Mouse (Mus musculus) cerebellum, adult 2 months (tissue): ENCODE measurements around the gene Gm4303. TPM values are rescaled to one million over a fixed set of nuclear protein-coding genes. Genes with fewer than 3 reads are reported as not detected.
"Not testable (repeated sequence)": the region's sequence is repeated elsewhere in the genome, so short reads cannot be mapped to it uniquely, and the experiment has no call there.

Experiments
- DNase-seq, 2 experiments: peaks; one replicate each; pipeline ENCODE4 v3.0.0; 2021
- H3K27ac ChIP-seq: fragments of 200-500 bp; 2 replicates; pipeline ENCODE4 v1.5.1; 2012; ENCODE audit warnings: low read length, control low read depth, inconsistent platforms; ENCODE audit not compliant: insufficient read depth
- H3K27me3 ChIP-seq: fragments of 200-500 bp; 2 replicates; pipeline ENCODE4 v1.6.1; 2012; ENCODE audit warnings: inconsistent platforms, mild to moderate bottlenecking, low read length, moderate library complexity; ENCODE audit not compliant: control insufficient read depth, insufficient read depth
- H3K4me1 ChIP-seq: fragments of 200-500 bp; 2 replicates; pipeline ENCODE4 v1.6.1; 2011; ENCODE audit warnings: low read length; ENCODE audit not compliant: control insufficient read depth, insufficient read depth
- H3K4me3 ChIP-seq: fragments of 200-500 bp; replicated peaks from 2 replicates; pipeline ENCODE3; 2011; ENCODE audit warnings: mild to moderate bottlenecking, low read depth, low read length, control low read depth; ENCODE audit not compliant: insufficient read depth
- CTCF ChIP-seq: fragments of 200-500 bp; IDR thresholded peaks from 2 replicates; pipeline ENCODE4 v1.5.1; 2011; ENCODE audit warnings: low read depth, mild to moderate bottlenecking, control low read depth, low read length, moderate library complexity, borderline replicate concordance; ENCODE audit not compliant: insufficient read depth
- POLR2A ChIP-seq: fragments of 200-500 bp; IDR thresholded peaks from 2 replicates; pipeline ENCODE4 v1.6.1; 2011; ENCODE audit warnings: low read length, control low read depth, borderline replicate concordance; ENCODE audit not compliant: insufficient read depth
- WGBS: fragments of 180-500 bp; shearing (Covaris S2); methylation state at CpG from one replicate; pipeline ENCODE4 v1.1.7; 2018; 5-methylcytosine and 5-hydroxymethylcytosine counted together
- polyA plus RNA-seq: library from polyadenylated mRNA; depleted of rRNA; stranded (reverse); fragments of >200 nt; gene quantifications from 2 replicates; pipeline ENCODE4 v1.2.3, GENCODE M21; 2012; rRNA removed

The Gm4303 gene
- not detected in 2 replicates for polyA plus RNA-seq

DNA sequence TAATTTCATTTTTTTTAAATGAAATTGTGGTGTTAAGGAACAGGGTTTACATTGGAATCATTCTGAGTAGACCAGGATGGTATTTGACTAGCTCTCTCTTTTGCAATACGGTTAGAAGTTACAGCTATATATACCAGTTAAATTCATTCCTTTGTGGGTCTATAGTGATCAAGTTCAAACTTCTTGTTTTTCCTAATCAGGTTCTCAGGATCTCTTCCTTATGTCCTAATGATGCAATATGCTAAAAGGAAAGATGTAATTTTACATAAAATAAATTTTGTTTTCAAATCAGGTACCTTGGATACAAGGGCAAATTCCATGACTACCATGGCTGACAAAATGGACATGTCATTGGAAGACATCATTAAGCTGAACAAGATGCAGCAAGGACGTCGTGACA is at the start of gene Gm4303:
TSS of gene Gm4303 (plus strand) at position 301 of the 400 bp plus-strand sequence.
- H3K4me1 ChIP-seq, H3K4me3 ChIP-seq, H3K27ac ChIP-seq, H3K27me3 ChIP-seq, DNase-seq: not testable (repeated sequence)
- no CpG with 5 or more reads among the region's 3 CpGs for whole genome bisulfite sequencing

DNA sequence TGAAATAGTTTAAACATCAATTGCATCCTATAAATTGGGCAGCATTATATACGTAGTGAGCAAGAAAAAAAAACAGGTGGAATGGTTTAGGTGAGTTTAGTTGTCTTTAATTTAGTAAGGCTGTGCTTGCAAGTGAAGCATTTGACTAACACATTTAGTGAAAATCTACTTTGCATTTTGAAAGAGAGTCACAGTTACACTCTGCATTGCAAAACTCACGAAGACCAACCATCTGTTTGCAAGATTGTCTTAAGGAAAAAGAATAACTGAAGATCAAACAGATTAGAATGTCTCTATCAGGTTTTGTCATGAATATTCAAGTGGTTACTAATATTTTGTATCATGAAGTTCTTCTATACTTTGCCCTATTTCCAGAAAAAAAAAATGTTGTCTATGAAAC is 49.7 kb upstream of the Gm4303 start:
- Histone ChIP-seq H3K4me3 (no peak overlapping the region), H3K27me3 (no peaks in the 10 kb centered on the region), H3K27ac (no peak overlapping the region), H3K4me1 (no peaks in the 10 kb centered on the region)
- no peak for TF ChIP-seq POLR2A
- no peak for TF ChIP-seq CTCF
- DNase-seq = no peak
- WGBS = 77% methylated on average over 2 of the region's 2 CpGs

- H3K4me3 ChIP-seq, DNase-seq, H3K27me3 ChIP-seq, H3K27ac ChIP-seq, H3K4me1 ChIP-seq: not testable (repeated sequence)
These were observed 45.7 kb upstream of the Gm4303 start for GRCm38 (mm10) chr10:100300106-100300505.

- no CpG with 5 or more reads among the region's 2 CpGs for WGBS
- H3K27me3 ChIP-seq, H3K4me3 ChIP-seq, H3K27ac ChIP-seq, H3K4me1 ChIP-seq, DNase-seq: not testable (repeated sequence)
These were observed 10.4 kb upstream of the Gm4303 start, which contains the start of gene Gm4301 for GRCm38 (mm10) chr10:100335376-100335775. Gene Gm4301 (plus strand): TSS chr10:100335676.

DNA sequence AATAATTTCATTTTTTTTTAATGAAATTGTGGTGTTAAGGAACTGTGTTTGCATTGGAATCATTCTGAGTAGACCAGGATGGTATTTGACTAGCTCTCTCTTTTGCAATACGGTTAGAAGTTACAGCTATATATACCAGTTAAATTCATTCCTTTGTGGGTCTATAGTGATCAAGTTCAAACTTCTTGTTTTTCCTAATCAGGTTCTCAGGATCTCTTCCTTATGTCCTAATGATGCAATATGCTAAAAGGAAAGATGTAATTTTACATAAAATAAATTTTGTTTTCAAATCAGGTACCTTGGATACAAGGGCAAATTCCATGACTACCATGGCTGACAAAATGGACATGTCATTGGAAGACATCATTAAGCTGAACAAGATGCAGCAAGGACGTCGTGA is 5.2 kb upstream of the Gm4303 start, which contains the start of gene Gm4302:
TSS of gene Gm4302 (plus strand) at position 301 of the 400 bp plus-strand sequence.
- not testable (repeated sequence) for H3K27me3 ChIP-seq, DNase-seq, H3K4me1 ChIP-seq, H3K4me3 ChIP-seq, H3K27ac ChIP-seq
- WGBS = no CpG with 5 or more reads among the region's 3 CpGs

DNA sequence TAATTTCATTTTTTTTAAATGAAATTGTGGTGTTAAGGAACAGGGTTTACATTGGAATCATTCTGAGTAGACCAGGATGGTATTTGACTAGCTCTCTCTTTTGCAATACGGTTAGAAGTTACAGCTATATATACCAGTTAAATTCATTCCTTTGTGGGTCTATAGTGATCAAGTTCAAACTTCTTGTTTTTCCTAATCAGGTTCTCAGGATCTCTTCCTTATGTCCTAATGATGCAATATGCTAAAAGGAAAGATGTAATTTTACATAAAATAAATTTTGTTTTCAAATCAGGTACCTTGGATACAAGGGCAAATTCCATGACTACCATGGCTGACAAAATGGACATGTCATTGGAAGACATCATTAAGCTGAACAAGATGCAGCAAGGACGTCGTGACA is 5.0 kb downstream of the Gm4303 start, which contains the start of gene Gm4305:
TSS of gene Gm4305 (plus strand) at position 301 of the 400 bp plus-strand sequence.
- not testable (repeated sequence) for DNase-seq, H3K4me3 ChIP-seq, H3K27ac ChIP-seq, H3K27me3 ChIP-seq, H3K4me1 ChIP-seq
- WGBS = no CpG with 5 or more reads among the region's 3 CpGs

DNA sequence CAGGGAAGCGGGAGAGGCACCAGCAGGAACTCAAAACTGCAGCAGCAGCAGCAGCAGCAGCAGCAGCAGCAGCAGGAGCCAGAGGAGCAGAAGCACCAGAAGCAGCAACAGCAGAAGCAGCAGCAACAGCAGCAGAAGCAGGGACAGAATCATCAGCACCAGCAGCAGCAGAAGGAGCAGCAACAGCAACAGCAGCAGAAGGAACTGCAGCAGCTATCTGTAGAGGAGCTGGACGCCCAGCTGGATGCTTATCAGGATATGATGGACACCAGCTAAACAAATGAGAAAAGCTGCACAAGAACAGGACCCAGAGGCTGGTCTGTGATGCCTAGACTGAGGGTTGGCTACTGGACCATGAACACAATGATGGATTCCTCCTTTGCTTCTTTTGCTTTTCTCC is 11.1 kb downstream of the Gm4303 start:
- not testable (repeated sequence) for H3K27ac ChIP-seq, H3K27me3 ChIP-seq, H3K4me3 ChIP-seq, H3K4me1 ChIP-seq
- 75% methylated on average over 2 of the region's 2 CpGs for WGBS
- peak; percentile 0 to 15 for DNase-seq

DNA sequence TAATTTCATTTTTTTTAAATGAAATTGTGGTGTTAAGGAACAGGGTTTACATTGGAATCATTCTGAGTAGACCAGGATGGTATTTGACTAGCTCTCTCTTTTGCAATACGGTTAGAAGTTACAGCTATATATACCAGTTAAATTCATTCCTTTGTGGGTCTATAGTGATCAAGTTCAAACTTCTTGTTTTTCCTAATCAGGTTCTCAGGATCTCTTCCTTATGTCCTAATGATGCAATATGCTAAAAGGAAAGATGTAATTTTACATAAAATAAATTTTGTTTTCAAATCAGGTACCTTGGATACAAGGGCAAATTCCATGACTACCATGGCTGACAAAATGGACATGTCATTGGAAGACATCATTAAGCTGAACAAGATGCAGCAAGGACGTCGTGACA is 15.3 kb downstream of the Gm4303 start, which contains the start of gene Gm4307:
TSS of gene Gm4307 (plus strand) at position 301 of the 400 bp plus-strand sequence.
- H3K4me3 ChIP-seq, H3K4me1 ChIP-seq, DNase-seq, H3K27ac ChIP-seq, H3K27me3 ChIP-seq: not testable (repeated sequence)
- no CpG with 5 or more reads among the region's 3 CpGs for WGBS

- not testable (repeated sequence) for H3K4me1 ChIP-seq, DNase-seq, H3K4me3 ChIP-seq, H3K27me3 ChIP-seq, H3K27ac ChIP-seq
- no CpG with 5 or more reads among the region's 2 CpGs for WGBS
These were observed 36.7 kb downstream of the Gm4303 start, which contains the start of gene Gm4312 for GRCm38 (mm10) chr10:100382460-100382859. Gene Gm4312 (minus strand): TSS chr10:100382560.

Other genes starting within 250 kb of the Gm4303 start
- gene Gm4301, start 10.3 kb upstream of the Gm4303 start, polyA plus RNA-seq = not detected in 2 replicates
- gene Gm4302, start 5.1 kb upstream of the Gm4303 start, polyA plus RNA-seq = not detected in 2 replicates
- not detected in 2 replicates for gene Gm4305, start 5.1 kb downstream of the Gm4303 start, polyA plus RNA-seq
- not detected in 2 replicates for gene Gm4307, start 15.4 kb downstream of the Gm4303 start, polyA plus RNA-seq
- gene Gm4312, start 36.6 kb downstream of the Gm4303 start, polyA plus RNA-seq = not detected in 2 replicates
- gene Tmtc3, start 141.4 kb downstream of the Gm4303 start, polyA plus RNA-seq = 7.7 and 8.2 TPM in 2 replicates
- 7.5 and 8.1 TPM in 2 replicates for gene Cep290, start 141.6 kb downstream of the Gm4303 start, polyA plus RNA-seq
- gene 4930430F08Rik, start 244.5 kb downstream of the Gm4303 start, polyA plus RNA-seq = 36.6 and 44.5 TPM in 2 replicates
- gene 1700017N19Rik, start 244.5 kb downstream of the Gm4303 start, polyA plus RNA-seq = 0.18 TPM in 1 of 2 replicates, not detected in the other